ENCODE assay signal across 33 mouse cellular contexts in the genomic region with DNA sequence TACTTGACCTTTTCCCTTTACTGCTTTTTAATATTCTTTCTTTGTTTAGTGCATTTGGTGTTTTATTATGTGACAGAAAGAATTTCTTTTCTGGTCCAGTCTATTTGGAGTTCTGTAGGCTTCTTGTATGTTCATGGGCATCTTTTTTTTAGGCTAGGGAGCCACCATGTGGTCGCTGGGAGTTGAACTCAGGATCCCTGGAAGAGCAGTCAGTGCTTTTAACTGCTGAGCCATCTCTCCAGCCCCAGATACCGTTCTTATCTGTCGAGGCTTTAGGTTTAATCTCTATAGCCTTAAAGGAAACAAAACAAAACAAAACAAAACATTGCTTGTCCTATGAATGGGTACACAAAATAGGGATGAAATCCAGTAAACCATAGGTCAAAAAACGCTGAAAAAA. TPM values are rescaled to one million over a fixed set of nuclear protein-coding genes. Genes with fewer than 3 reads are reported as not detected.
DNase-seq lines count a peak whose midpoint lies in the region; ATAC-seq and TF ChIP-seq lines count a peak whose summit lies in the region.
"Not testable (repeated sequence)": the region's sequence is repeated elsewhere in the genome, so short reads cannot be mapped to it uniquely, and the experiment has no call there.
"Had no signal": no experiment of that assay in that cellular context is flagged by ENCODE, and none has a peak within 500 bp of the region (broad histone marks: within the 10 kb centered on the region; RNA-seq: fewer than 3 reads in every experiment).

No protein-coding gene starts in this region.

- not testable (repeated sequence) for TF ChIP-seq EP300 in liver, embryonic 14.5 days (IDR thresholded peaks at IDR 0.05; ENCODE audit: low read depth)

- not testable (repeated sequence) for H3K27ac ChIP-seq in embryonic facial prominence, embryonic 11.5 days (replicated peaks; ENCODE audit: low read depth, low read length); hindbrain, postnatal 0 days; liver, embryonic 14.5 days

- not testable (repeated sequence) for H3K9ac ChIP-seq in embryonic facial prominence, embryonic 11.5 days (replicated peaks; ENCODE audit: low read length); hindbrain, postnatal 0 days (replicated peaks; ENCODE audit: low read length); liver, embryonic 14.5 days (replicated peaks)

- H3K27me3 ChIP-seq in embryonic facial prominence, embryonic 11.5 days (ENCODE audit: control insufficient read depth, insufficient read depth, low read length); hindbrain, postnatal 0 days (ENCODE audit: insufficient read depth, low read length); liver, embryonic 14.5 days (ENCODE audit: control insufficient read depth, insufficient read depth, low read length): not testable (repeated sequence)

- H3K9me3 ChIP-seq in embryonic facial prominence, embryonic 11.5 days (replicated peaks; ENCODE audit: control insufficient read depth, low read length); hindbrain, postnatal 0 days (ENCODE audit: low read length); liver, embryonic 14.5 days (ENCODE audit: control insufficient read depth, low read length): not testable (repeated sequence)

- not testable (repeated sequence) for H3K4me2 ChIP-seq in embryonic facial prominence, embryonic 11.5 days (ENCODE audit: low read depth, low read length); hindbrain, postnatal 0 days (ENCODE audit: low read depth, low read length); liver, embryonic 14.5 days (ENCODE audit: low read depth)

- WGBS in embryonic facial prominence, embryonic 11.5 days = 28% methylated on average over 4 of the region's 4 CpGs
- 25% methylated on average over 4 of the region's 4 CpGs for WGBS in hindbrain, postnatal 0 days
- 19% methylated on average over 4 of the region's 4 CpGs for WGBS in liver, embryonic 14.5 days (ENCODE audit: insufficient replicate concordance)

- TF ChIP-seq CTCF in hindbrain, postnatal 0 days (IDR thresholded peaks at IDR 0.05; ENCODE audit: low read depth) = peak; percentile 41
- peak; percentile 40 for TF ChIP-seq CTCF in liver, embryonic 14.5 days (IDR thresholded peaks at IDR 0.05; ENCODE audit: low read depth)

- not testable (repeated sequence) for H3K36me3 ChIP-seq in embryonic facial prominence, embryonic 11.5 days (replicated peaks; ENCODE audit: control insufficient read depth, insufficient read depth, low read depth, low read length); hindbrain, postnatal 0 days (ENCODE audit: insufficient read depth, low read length); liver, embryonic 14.5 days (replicated peaks; ENCODE audit: control insufficient read depth, insufficient read depth, low read depth)

- not testable (repeated sequence) for H3K4me3 ChIP-seq in embryonic facial prominence, embryonic 11.5 days (ENCODE audit: low read depth, low read length); hindbrain, postnatal 0 days (ENCODE audit: low read length); liver, embryonic 14.5 days (ENCODE audit: insufficient read depth in 1 of 2, low read depth in 2 of 2, low read length in 2 of 2)

- DNase-seq in ES-CJ7 (ENCODE audit: low read depth, low spot score) (peak; percentile 68), adipocyte (ENCODE audit: low spot score) (peak; percentile 57)
- DNase-seq in embryonic facial prominence, embryonic 11.5 days (ENCODE audit: low spot score) = peak; percentile 20
- DNase-seq in hindbrain, postnatal 0 days (ENCODE audit: low spot score) = peak; percentile 50
- DNase-seq in kidney, postnatal 25 days = peak; percentile 23 to 42
- DNase-seq in liver, embryonic 14.5 days (ENCODE audit: low read depth in 3 of 3, low spot score in 3 of 3) = not testable (repeated sequence)
- DNase-seq in lung, postnatal 36 days = peak; percentile 53
- peak; percentile 58 for DNase-seq in telencephalon, adult 2 months (ENCODE audit: low read depth, low spot score)

- H3K4me1 ChIP-seq in embryonic facial prominence, embryonic 11.5 days (ENCODE audit: control insufficient read depth, insufficient read depth, low read length); hindbrain, postnatal 0 days (ENCODE audit: insufficient read depth, low read length); liver, embryonic 14.5 days (replicated peaks; ENCODE audit: control insufficient read depth in 2 of 2, insufficient read depth in 2 of 2, low read length in 1 of 2): not testable (repeated sequence)

- ATAC-seq in embryonic facial prominence, embryonic 11.5 days (replicated peaks; ENCODE audit: insufficient number of reproducible peaks, low FRiP score, low TSS enrichment, low read depth); hindbrain, postnatal 0 days; liver, embryonic 14.5 days (ENCODE audit: insufficient read depth): not testable (repeated sequence)

RNA-seq across cellular contexts. Expression of a gene that starts 3.0 kb away (rescaled TPM):
- polyA plus RNA-seq in embryonic facial prominence, embryonic 11.5 days (2014; fragmentation: Nextera tagmentation; extraction: Ambion mirVana) = 6.8 and 8.8 TPM in 2 replicates
- 13.8 and 15.5 TPM in 2 replicates for total RNA-seq in hindbrain, postnatal 0 days (2014; rRNA removed)
- 15.0 and 16.8 TPM in 2 replicates for polyA plus RNA-seq in hindbrain, postnatal 0 days (2015; fragmentation: Nextera tagmentation; extraction: Ambion mirVana)
- 0.89 and 1.1 TPM in 2 replicates for polyA plus RNA-seq in liver, embryonic 14.5 days (2012; rRNA removed)
- polyA plus RNA-seq in liver, embryonic 14.5 days (2014; fragmentation: Nextera tagmentation; extraction: Ambion mirVana) = 1.5 and 1.8 TPM in 2 replicates
- total RNA-seq: monocyte, adult 5-6 weeks had no signal

RNA-seq across cellular contexts. Expression of a gene that starts 19.4 kb away (rescaled TPM):
- 53.9 and 63.4 TPM in 2 replicates for polyA plus RNA-seq in embryonic facial prominence, embryonic 11.5 days (2014; fragmentation: Nextera tagmentation; extraction: Ambion mirVana)
- 6.3 and 6.8 TPM in 2 replicates for total RNA-seq in hindbrain, postnatal 0 days (2014; rRNA removed)
- 2.7 and 3.3 TPM in 2 replicates for polyA plus RNA-seq in hindbrain, postnatal 0 days (2015; fragmentation: Nextera tagmentation; extraction: Ambion mirVana)
- 13.8 and 20.1 TPM in 2 replicates for polyA plus RNA-seq in liver, embryonic 14.5 days (2012; rRNA removed)
- polyA plus RNA-seq in liver, embryonic 14.5 days (2014; fragmentation: Nextera tagmentation; extraction: Ambion mirVana) = 27.0 and 31.2 TPM in 2 replicates

RNA-seq across cellular contexts. Expression of a gene that starts 45.7 kb away (rescaled TPM):
- polyA plus RNA-seq in embryonic facial prominence, embryonic 11.5 days (2014; fragmentation: Nextera tagmentation; extraction: Ambion mirVana) = not detected in 2 replicates
- not detected in 2 replicates for total RNA-seq in hindbrain, postnatal 0 days (2014; rRNA removed)
- polyA plus RNA-seq in hindbrain, postnatal 0 days (2015; fragmentation: Nextera tagmentation; extraction: Ambion mirVana) = not detected in 2 replicates
- polyA plus RNA-seq in liver, embryonic 14.5 days (2012; rRNA removed) = not detected in 2 replicates
- not detected in 2 replicates for polyA plus RNA-seq in liver, embryonic 14.5 days (2014; fragmentation: Nextera tagmentation; extraction: Ambion mirVana)
- total RNA-seq: adrenal gland, postnatal 25 days; ES-E14; gastrocnemius, adult 8-10 months; hematopoietic stem cell, adult 5-6 weeks; layer of hippocampus, adult 18-20 months; layer of hippocampus, postnatal 36 days; left cerebral cortex, postnatal 14 days; megakaryocyte progenitor cell, adult 5-6 weeks; monocyte, adult 5-6 weeks; neutrophil, adult 5-6 weeks had no signal
- polyA plus RNA-seq: embryonic facial prominence, embryonic 13.5 days; forebrain, embryonic 13.5 days; frontal cortex, adult 2 months; gonadal fat pad, adult 2 months; heart, embryonic 10.5 days; heart, embryonic 16.5 days; hindbrain, embryonic 15.5 days; intestine, embryonic 15.5 days; kidney, embryonic 15.5 days; limb, embryonic 12.5 days; liver, embryonic 12.5 days; lung, embryonic 15.5 days; midbrain, embryonic 11.5 days; testis, adult 2 months; urinary bladder, adult 2 months had no signal
